Mouse (Mus musculus): Measurements from ENCODE around the gene Cebpa.

DNA sequence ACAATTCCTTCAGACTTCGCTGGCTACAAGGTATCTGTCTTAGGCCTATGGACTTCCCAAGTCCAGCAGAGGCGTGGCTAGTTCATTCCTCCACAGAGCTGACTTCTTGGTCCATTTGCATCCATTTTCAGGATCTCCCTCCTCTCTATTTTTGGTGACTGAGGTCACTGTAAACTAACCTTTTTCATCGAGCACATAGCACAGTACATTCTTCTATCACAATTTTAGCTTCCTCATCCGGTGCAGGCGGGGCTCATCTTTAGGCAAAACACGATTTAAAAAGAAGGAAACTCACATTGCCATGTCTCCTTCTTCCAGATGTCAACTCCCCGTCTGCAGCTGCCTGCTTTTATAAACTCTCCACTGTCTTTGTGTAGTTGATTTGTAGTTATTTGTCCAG, 12.5 kb upstream of the Cebpa start:
- no peak for TF ChIP-seq CTCF (IDR thresholded peaks at IDR 0.05; ENCODE audit: low read depth, low read length)
- TF ChIP-seq POLR2A (IDR thresholded peaks at IDR 0.05; ENCODE audit: extremely low read depth, insufficient read depth, low read length): no peak

Measured in liver, adult 2 months (tissue).